Mouse (Mus musculus): ENCODE data around the gene Slc29a3.

The Slc29a3 gene

GRCm38 (mm10) chr10:60752040-60753020 lies at the start of gene Slc29a3:
TSS of gene Slc29a3 (minus strand) at chr10:60752794.
- ChIA-PET CTCF (interaction anchor here (0.6 to 3.2 kb wide), 55 partner anchors 8 to 604 kb away, joined by 3 to 31 read pairs (median 4); partner anchors contain the start of genes Cdh23 (in 1 of the 4) and Vsir (in 1 of the 4)), POLR2A (interaction anchor here (0.6 to 2.9 kb wide), 50 partner anchors 10 to 1098 kb away, joined by 3 to 24 read pairs (median 3); no protein-coding TSS in a partner anchor)

- ChIA-PET CTCF (interaction anchor here in 3 of 4 experiments (0.7 to 5.3 kb wide), 8 partner anchors 11 to 41 kb away, joined by 3 to 25 read pairs (median 4); no protein-coding TSS in a partner anchor), POLR2A (interaction anchor here in 3 of 4 experiments (0.6 to 8.6 kb wide), 12 partner anchors 10 to 31 kb away, joined by 3 to 78 read pairs (median 6); no protein-coding TSS in a partner anchor)
These were observed 49.4 kb upstream of the Slc29a3 start for GRCm38 (mm10) chr10:60801898-60802412.

GRCm38 (mm10) chr10:60801168-60801897 lies 48.7 kb upstream of the Slc29a3 start:
- CTCF ChIA-PET, result interaction anchor here (0.6 to 5.3 kb wide), 19 partner anchors 8 to 555 kb away, joined by 3 to 25 read pairs (median 4); no protein-coding TSS in a partner anchor
- POLR2A ChIA-PET, result interaction anchor here (0.6 to 8.6 kb wide), 21 partner anchors 9 to 650 kb away, joined by 3 to 78 read pairs (median 5); no protein-coding TSS in a partner anchor

- ChIA-PET POLR2A (interaction anchor here (0.6 to 8.6 kb wide), 19 partner anchors 9 to 1254 kb away, joined by 3 to 78 read pairs (median 6); no protein-coding TSS in a partner anchor), CTCF (interaction anchor here (0.6 to 5.3 kb wide), 18 partner anchors 7 to 555 kb away, joined by 3 to 25 read pairs (median 4); no protein-coding TSS in a partner anchor)
These were observed 47.9 kb upstream of the Slc29a3 start for GRCm38 (mm10) chr10:60800295-60801167.

- ChIA-PET CTCF (interaction anchor here in 3 of 4 experiments (0.6 to 5.3 kb wide), 13 partner anchors 14 to 151 kb away, joined by 3 to 25 read pairs (median 4); no protein-coding TSS in a partner anchor), POLR2A (interaction anchor here in 3 of 4 experiments (0.7 to 8.3 kb wide), 15 partner anchors 9 to 348 kb away, joined by 3 to 78 read pairs (median 6); no protein-coding TSS in a partner anchor)
These were observed 45.3 kb upstream of the Slc29a3 start for GRCm38 (mm10) chr10:60797682-60798422.

GRCm38 (mm10) chr10:60796474-60796873 lies 43.9 kb upstream of the Slc29a3 start:
- POLR2A ChIA-PET, result interaction anchor here in 1 of 4 experiments (1.3 to 4.8 kb wide), 2 partner anchors 8 to 268 kb away, joined by 3 to 22 read pairs; no protein-coding TSS in a partner anchor
- CTCF ChIA-PET, result interaction anchor here in 1 of 4 experiments (1.0 kb wide), 1 partner anchor 39 kb away, joined by 3 read pairs; no protein-coding TSS in a partner anchor

- POLR2A ChIA-PET, result interaction anchor here in 1 of 4 experiments (1.3 to 4.8 kb wide), 2 partner anchors 9 to 268 kb away, joined by 3 to 22 read pairs; no protein-coding TSS in a partner anchor
- CTCF ChIA-PET, result interaction anchor here in 1 of 4 experiments (1.0 kb wide), 1 partner anchor 39 kb away, joined by 3 read pairs; no protein-coding TSS in a partner anchor
These were observed 43.4 kb upstream of the Slc29a3 start for GRCm38 (mm10) chr10:60796028-60796427.

GRCm38 (mm10) chr10:60794792-60795191 lies 42.2 kb upstream of the Slc29a3 start:
- ChIA-PET CTCF (interaction anchor here in 1 of 4 experiments (0.6 to 0.9 kb wide), 2 partner anchors 9 to 1668 kb away, joined by 3 to 5 read pairs; no protein-coding TSS in a partner anchor), POLR2A (interaction anchor here in 3 of 4 experiments (0.7 to 6.6 kb wide), 6 partner anchors 10 to 285 kb away, joined by 3 to 47 read pairs (median 4); no protein-coding TSS in a partner anchor)

- ChIA-PET CTCF (interaction anchor here in 2 of 4 experiments (0.6 to 2.0 kb wide), 5 partner anchors 9 to 1668 kb away, joined by 3 to 5 read pairs (median 4); no protein-coding TSS in a partner anchor), POLR2A (interaction anchor here in 3 of 4 experiments (0.6 to 6.6 kb wide), 9 partner anchors 11 to 287 kb away, joined by 3 to 47 read pairs (median 4); no protein-coding TSS in a partner anchor)
These were observed 41.8 kb upstream of the Slc29a3 start for GRCm38 (mm10) chr10:60794374-60794773.

GRCm38 (mm10) chr10:60792841-60793240 lies 40.2 kb upstream of the Slc29a3 start:
- POLR2A ChIA-PET, result interaction anchor here (0.6 to 6.6 kb wide), 20 partner anchors 9 to 270 kb away, joined by 3 to 54 read pairs (median 6); partner anchors contain the start of gene Unc5b (in 1 of the 4)
- CTCF ChIA-PET, result interaction anchor here (0.5 to 2.4 kb wide), 16 partner anchors 8 to 591 kb away, joined by 3 to 10 read pairs (median 4); partner anchors contain the start of gene Pald1 (in 1 of the 4)

GRCm38 (mm10) chr10:60792365-60792764 lies 39.8 kb upstream of the Slc29a3 start:
- CTCF ChIA-PET, result interaction anchor here (0.5 to 2.4 kb wide), 14 partner anchors 11 to 591 kb away, joined by 3 to 11 read pairs (median 4); partner anchors contain the start of gene Pald1 (in 1 of the 4)
- POLR2A ChIA-PET, result interaction anchor here (0.5 to 6.6 kb wide), 25 partner anchors 8 to 271 kb away, joined by 3 to 54 read pairs (median 6); partner anchors contain the start of gene Unc5b (in 1 of the 4)

- ChIA-PET CTCF (interaction anchor here in 3 of 4 experiments (0.5 to 1.9 kb wide), 8 partner anchors 11 to 1207 kb away, joined by 3 to 7 read pairs (median 3); no protein-coding TSS in a partner anchor), POLR2A (interaction anchor here in 3 of 4 experiments (0.5 to 6.6 kb wide), 20 partner anchors 7 to 241 kb away, joined by 3 to 54 read pairs (median 6); partner anchors contain the start of gene Unc5b (in 1 of the 3))
These were observed 38.3 kb upstream of the Slc29a3 start for GRCm38 (mm10) chr10:60790912-60791311.

- POLR2A ChIA-PET, result interaction anchor here in 3 of 4 experiments (0.7 to 2.5 kb wide), 6 partner anchors 8 to 27 kb away, joined by 3 to 9 read pairs (median 4); no protein-coding TSS in a partner anchor
- CTCF ChIA-PET, result interaction anchor here in 2 of 4 experiments (1.2 to 1.6 kb wide), 4 partner anchors 9 to 47 kb away, joined by 3 to 4 read pairs (median 4); no protein-coding TSS in a partner anchor
These were observed 34.9 kb upstream of the Slc29a3 start for GRCm38 (mm10) chr10:60787303-60788074.

GRCm38 (mm10) chr10:60783608-60784007 lies 31.0 kb upstream of the Slc29a3 start:
- ChIA-PET POLR2A (interaction anchor here in 3 of 4 experiments (0.6 to 1.3 kb wide), 11 partner anchors 8 to 240 kb away, joined by 3 to 8 read pairs (median 5); no protein-coding TSS in a partner anchor), CTCF (interaction anchor here (0.6 to 1.4 kb wide), 7 partner anchors 9 to 336 kb away, joined by 3 to 5 read pairs (median 4); no protein-coding TSS in a partner anchor)

Data from embryonic stem cell, embryonic (primary cell).